Mouse (Mus musculus) stomach, embryonic 14.5 days (tissue): ENCODE measurements around the gene BC005537. TPM values are rescaled to one million over a fixed set of nuclear protein-coding genes. Genes with fewer than 3 reads are reported as not detected.

Experiments
- ATAC-seq: fragments of 200-750 bp; cut with Nextera tagmentation; 2 replicates; pipeline ENCODE4 v1.8.0; 2017; ENCODE audit warnings: low read depth, moderate TSS enrichment; ENCODE audit not compliant: insufficient number of reproducible peaks, insufficient read depth, low FRiP score
- H3K27ac ChIP-seq: fragments of 300-500 bp; sonication (generic); 2 replicates; pipeline ENCODE4 v1.5.1; 2014; ENCODE audit warnings: mild to moderate bottlenecking, low read length, moderate library complexity, mixed read lengths
- H3K27me3 ChIP-seq: fragments of 300-500 bp; sonication (generic); 2 replicates; pipeline ENCODE4 v1.6.1; 2014; ENCODE audit warnings: low read length, control low read depth, mixed read lengths; ENCODE audit not compliant: control insufficient read depth, insufficient read depth
- H3K36me3 ChIP-seq: fragments of 300-500 bp; sonication (generic); 2 replicates; pipeline ENCODE4 v1.6.1; 2014; ENCODE audit warnings: mild to moderate bottlenecking, control low read depth, low read length, moderate library complexity, mixed read lengths; ENCODE audit not compliant: control insufficient read depth, insufficient read depth
- H3K4me1 ChIP-seq: fragments of 300-500 bp; sonication (generic); 2 replicates; pipeline ENCODE4 v1.6.1; 2014; ENCODE audit warnings: low read length, control low read depth, mixed read lengths; ENCODE audit not compliant: control insufficient read depth, insufficient read depth
- H3K4me2 ChIP-seq: fragments of 300-500 bp; sonication (generic); replicated peaks from 2 replicates; pipeline ENCODE4 v1.6.1; 2014; ENCODE audit warnings: low read depth, low read length, control low read depth
- H3K4me3 ChIP-seq: fragments of 300-500 bp; sonication (generic); 2 replicates; pipeline ENCODE4 v1.5.1; 2014; ENCODE audit warnings: low read depth, low read length, control low read depth
- H3K9ac ChIP-seq: fragments of 300-500 bp; sonication (generic); replicated peaks from 2 replicates; pipeline ENCODE4 v1.6.1; 2014; ENCODE audit warnings: low read depth, mild to moderate bottlenecking, control low read depth, low read length, moderate library complexity, mixed read lengths
- H3K9me3 ChIP-seq: fragments of 300-500 bp; sonication (generic); 2 replicates; pipeline ENCODE4 v1.6.1; 2016; ENCODE audit warnings: low read depth, low read length, control low read depth; ENCODE audit not compliant: control insufficient read depth
- WGBS: fragments of 180-500 bp; shearing (Covaris S2); extraction: QIAGEN DNeasy Blood & Tissue Kit; methylation state at CpG from one replicate; pipeline ENCODE4 v1.1.7; 2014; 5-methylcytosine and 5-hydroxymethylcytosine counted together
- polyA plus RNA-seq: library from polyadenylated mRNA; unstranded; fragments of >200 nt; fragmentation: Nextera tagmentation; extraction: Ambion mirVana; gene quantifications from 2 replicates; pipeline ENCODE4 v1.2.1, GENCODE M21; 2014

The BC005537 gene
- polyA plus RNA-seq, 1 experiment from 2014 or later: 30.6 TPM

- peaks cover 9% of the 10 kb centered on the region; the same call in 1 of the 2 replicates for H3K36me3 ChIP-seq
- no peaks in the 10 kb centered on the region for H3K27me3 ChIP-seq
- peak; percentile 85; the same call in 1 of the 2 replicates for ATAC-seq
- no peak within 1 kb of the TSS for H3K27ac ChIP-seq
- 13% methylated on average over 40 of the region's 40 CpGs for WGBS
- H3K9me3 ChIP-seq: no peaks in the 10 kb centered on the region
- H3K9ac ChIP-seq: peak within 1 kb of the TSS; percentile 28; the same call in 1 of the 2 replicates
- peak within 1 kb of the TSS; percentile 32 for H3K4me3 ChIP-seq
- peaks cover 4% of the 10 kb centered on the region; the same call in 1 of the 2 replicates for H3K4me1 ChIP-seq
- H3K4me2 ChIP-seq: peak within 1 kb of the TSS; percentile 69
Measured at GRCm38 (mm10) chr13:24844983-24845955, 43.8 kb downstream of the BC005537 start, which contains the start of gene D130043K22Rik. D130043K22Rik (plus strand) TSS chr13:24845135.

GRCm38 (mm10) chr13:24849318-24849717 is 47.9 kb downstream of the BC005537 start:
- WGBS: 70% methylated on average over 4 of the region's 4 CpGs
- Histone ChIP-seq H3K27me3 (no peaks in the 10 kb centered on the region), H3K36me3 (no peaks in the 10 kb centered on the region), H3K4me3 (no peak overlapping the region), H3K4me2 (no peak overlapping the region), H3K4me1 (peaks cover 4% of the 10 kb centered on the region; the same call in 1 of the 2 replicates), H3K9ac (no peak overlapping the region), H3K9me3 (no peaks in the 10 kb centered on the region), H3K27ac (no peak overlapping the region)
- 0 out of 2 replicates have a peak, but pooled peaks have one; percentile 42 for ATAC-seq

GRCm38 (mm10) chr13:24851989-24852388 is 50.5 kb downstream of the BC005537 start:
- H3K27me3 ChIP-seq: no peaks in the 10 kb centered on the region
- 81% methylated on average over 2 of the region's 2 CpGs for WGBS
- H3K4me2 ChIP-seq: no peak overlapping the region
- no peak for ATAC-seq
- H3K9me3 ChIP-seq: no peaks in the 10 kb centered on the region
- H3K27ac ChIP-seq: no peak overlapping the region
- H3K4me1 ChIP-seq: no peaks in the 10 kb centered on the region
- H3K4me3 ChIP-seq: no peak overlapping the region
- H3K36me3 ChIP-seq: no peaks in the 10 kb centered on the region
- H3K9ac ChIP-seq: no peak overlapping the region

GRCm38 (mm10) chr13:24852570-24852969 is 51.1 kb downstream of the BC005537 start:
- Histone ChIP-seq H3K9me3 (no peaks in the 10 kb centered on the region), H3K27ac (no peak overlapping the region), H3K9ac (no peak overlapping the region), H3K4me3 (no peak overlapping the region), H3K4me2 (no peak overlapping the region), H3K36me3 (no peaks in the 10 kb centered on the region), H3K27me3 (no peaks in the 10 kb centered on the region), H3K4me1 (no peaks in the 10 kb centered on the region)
- no peak for ATAC-seq
- WGBS: 79% methylated on average over 3 of the region's 3 CpGs

- H3K9me3 ChIP-seq: no peaks in the 10 kb centered on the region
- no peak for ATAC-seq
- H3K4me3 ChIP-seq: no peak overlapping the region
- H3K27me3 ChIP-seq: no peaks in the 10 kb centered on the region
- no peak overlapping the region for H3K4me2 ChIP-seq
- no peaks in the 10 kb centered on the region for H3K4me1 ChIP-seq
- no peak overlapping the region for H3K9ac ChIP-seq
- no peaks in the 10 kb centered on the region for H3K36me3 ChIP-seq
- no peak overlapping the region for H3K27ac ChIP-seq
Measured at GRCm38 (mm10) chr13:24859115-24859514, 57.7 kb downstream of the BC005537 start.

GRCm38 (mm10) chr13:24861084-24861483 is 59.6 kb downstream of the BC005537 start:
- no peaks in the 10 kb centered on the region for H3K36me3 ChIP-seq
- WGBS: 71% methylated on average over 12 of the region's 12 CpGs
- no peak for ATAC-seq

GRCm38 (mm10) chr13:24862021-24862420 is 60.6 kb downstream of the BC005537 start:
- Histone ChIP-seq H3K4me1 (no peaks in the 10 kb centered on the region), H3K4me3 (no peak overlapping the region), H3K27me3 (no peaks in the 10 kb centered on the region), H3K4me2 (no peak overlapping the region), H3K27ac (no peak overlapping the region), H3K36me3 (no peaks in the 10 kb centered on the region), H3K9ac (no peak overlapping the region), H3K9me3 (no peaks in the 10 kb centered on the region)
- ATAC-seq: no peak
- WGBS: 47% methylated on average over 7 of the region's 7 CpGs

More at GRCm38 (mm10) chr13:24861084-24861483, 59.6 kb downstream of the BC005537 start:
- Histone ChIP-seq H3K27ac (no peak overlapping the region), H3K27me3 (no peaks in the 10 kb centered on the region), H3K4me1 (no peaks in the 10 kb centered on the region), H3K4me2 (no peak overlapping the region), H3K9ac (no peak overlapping the region), H3K4me3 (no peak overlapping the region), H3K9me3 (no peaks in the 10 kb centered on the region)

GRCm38 (mm10) chr13:24862520-24862919 is 61.1 kb downstream of the BC005537 start:
- H3K4me1 ChIP-seq: no peaks in the 10 kb centered on the region

More at GRCm38 (mm10) chr13:24862520-24862919, 61.1 kb downstream of the BC005537 start:
- Histone ChIP-seq H3K4me3 (no peak overlapping the region), H3K27me3 (no peaks in the 10 kb centered on the region), H3K27ac (no peak overlapping the region), H3K9me3 (no peaks in the 10 kb centered on the region), H3K4me2 (no peak overlapping the region), H3K36me3 (no peaks in the 10 kb centered on the region), H3K9ac (no peak overlapping the region)
- 63% methylated on average over 7 of the region's 7 CpGs for WGBS
- ATAC-seq: no peak
